Mouse (Mus musculus) heart, postnatal 0 days (tissue): Measurements from ENCODE around the gene Gimap7. TPM values are rescaled to one million over a fixed set of nuclear protein-coding genes. Genes with fewer than 3 reads are reported as not detected.

Experiments used
- ATAC-seq: fragments of 200-750 bp; cut with Nextera tagmentation; 2 replicates; pipeline ENCODE4 v1.8.0; 2017; ENCODE audit warnings: low read depth, moderate number of reproducible peaks, moderate library complexity; ENCODE audit not compliant: insufficient read depth
- DNase-seq: peaks from one replicate; pipeline ENCODE4 v3.0.0-alpha.2; 2016; ENCODE audit warnings: low spot score
- H3K27ac ChIP-seq: fragments of 300-500 bp; sonication (generic); 2 replicates; pipeline ENCODE4 v1.5.1; 2014; ENCODE audit warnings: low read depth, mild to moderate bottlenecking
- H3K27me3 ChIP-seq: fragments of 300-500 bp; sonication (generic); 2 replicates; pipeline ENCODE4 v1.6.1; 2014; ENCODE audit warnings: low read length, mixed read lengths; ENCODE audit not compliant: control insufficient read depth, insufficient read depth
- H3K36me3 ChIP-seq: fragments of 300-500 bp; sonication (generic); replicated peaks from 2 replicates; pipeline ENCODE4 v1.6.1; 2014; ENCODE audit warnings: low read length, mixed read lengths; ENCODE audit not compliant: control insufficient read depth, insufficient read depth
- H3K4me1 ChIP-seq: fragments of 300-500 bp; sonication (generic); 2 replicates; pipeline ENCODE4 v1.6.1; 2014; ENCODE audit warnings: antibody characterized with exemption; ENCODE audit not compliant: control insufficient read depth, insufficient read depth
- H3K4me2 ChIP-seq: fragments of 300-500 bp; sonication (generic); 2 replicates; pipeline ENCODE4 v1.6.1; 2014; ENCODE audit warnings: low read depth, mild to moderate bottlenecking, low read length, moderate library complexity
- H3K4me3 ChIP-seq: fragments of 300-500 bp; sonication (generic); 2 replicates; pipeline ENCODE4 v1.5.1; 2014; ENCODE audit warnings: low read depth, low read length
- H3K9ac ChIP-seq: fragments of 300-500 bp; sonication (generic); replicated peaks from 2 replicates; pipeline ENCODE4 v1.6.1; 2014; ENCODE audit warnings: low read depth, low read length, mixed read lengths
- H3K9me3 ChIP-seq: fragments of 300-500 bp; sonication (generic); replicated peaks from 2 replicates; pipeline ENCODE4 v1.6.1; 2016; ENCODE audit warnings: low read length; ENCODE audit not compliant: control insufficient read depth
- CTCF ChIP-seq: IDR thresholded peaks from 2 replicates; pipeline ENCODE4 v1.5.1; 2016; ENCODE audit warnings: antibody characterized with exemption, control low read depth, low read depth
- EP300 ChIP-seq: IDR thresholded peaks from 2 replicates; pipeline ENCODE4 v1.6.1; 2016; ENCODE audit warnings: antibody characterized with exemption, low read depth
- WGBS: fragments of 180-500 bp; shearing (Covaris S2); extraction: QIAGEN DNeasy Blood & Tissue Kit; methylation state at CpG from one replicate; pipeline ENCODE4 v1.1.7; 2014; 5-methylcytosine and 5-hydroxymethylcytosine counted together
- polyA plus RNA-seq: library from polyadenylated mRNA; unstranded; fragments of >200 nt; fragmentation: Nextera tagmentation; extraction: Ambion mirVana; gene quantifications from 2 replicates; pipeline ENCODE4 v1.2.1, GENCODE M21; 2015
- total RNA-seq: library from RNA; depleted of rRNA; stranded (reverse); fragments of >200 nt; gene quantifications from 2 replicates; pipeline ENCODE4 v1.2.3, GENCODE M21; 2014; ENCODE audit warnings: low replicate concordance

Gimap7 gene
- total and polyA plus RNA-seq, 2 experiments from 2014 or later, result not detected

GRCm38 (mm10) chr6:48763567-48764270, 45.3 kb downstream of the Gimap7 start:
- no peak for ATAC-seq
- no peaks in the 10 kb centered on the region for H3K9me3 ChIP-seq
- DNase-seq, result no peak
- WGBS, result 68% methylated on average over 7 of the region's 7 CpGs
- H3K4me2 ChIP-seq, result no peak overlapping the region
- H3K9ac ChIP-seq, result no peak overlapping the region
- no peak overlapping the region for H3K27ac ChIP-seq
- no peaks in the 10 kb centered on the region for H3K27me3 ChIP-seq
- H3K4me3 ChIP-seq, result no peak overlapping the region
- TF ChIP-seq EP300 (no peak), CTCF (no peak)
- no peaks in the 10 kb centered on the region for H3K4me1 ChIP-seq
- H3K36me3 ChIP-seq, result no peaks in the 10 kb centered on the region

GRCm38 (mm10) chr6:48764496-48764895, 46.1 kb downstream of the Gimap7 start:
- no peak overlapping the region for H3K9ac ChIP-seq
- no peak for ATAC-seq
- H3K36me3 ChIP-seq, result no peaks in the 10 kb centered on the region

DNA sequence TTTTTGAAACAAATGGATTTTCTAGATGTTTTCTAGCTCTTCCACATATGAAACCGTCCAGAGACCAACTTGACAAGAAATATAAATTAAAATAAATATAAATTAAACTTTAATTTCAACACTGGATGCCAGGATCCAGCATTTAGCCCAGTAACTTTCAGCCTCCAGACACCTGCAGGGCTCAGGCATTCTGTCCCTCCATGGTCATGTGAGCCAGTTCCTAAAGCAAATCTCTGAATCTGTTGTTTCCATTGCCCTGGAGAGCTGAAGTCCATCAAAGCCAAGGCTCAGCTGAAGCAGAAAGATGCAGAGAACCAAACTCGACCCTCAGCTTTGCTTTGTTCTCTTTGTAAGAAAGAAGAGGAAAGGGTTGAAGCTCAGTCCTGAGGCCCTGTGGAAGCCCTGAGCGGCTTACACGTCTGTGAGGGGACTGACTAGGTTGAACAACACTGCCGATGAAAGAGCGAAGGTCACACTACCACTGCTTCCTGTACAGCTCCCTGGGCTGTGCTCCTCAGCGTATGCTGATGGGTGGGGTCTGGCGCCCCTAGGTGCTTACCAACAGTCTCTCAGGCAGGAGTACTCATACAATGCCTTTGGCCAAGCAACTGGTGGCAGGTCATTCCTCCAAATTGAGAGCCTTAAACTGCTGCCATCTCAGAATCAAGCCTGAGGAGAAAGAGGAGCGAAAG, 49.9 kb downstream of the Gimap7 start:
- 56% methylated on average over 9 of the region's 9 CpGs for WGBS
- H3K4me1 ChIP-seq, result no peaks in the 10 kb centered on the region
- H3K9me3 ChIP-seq, result no peaks in the 10 kb centered on the region
- H3K27me3 ChIP-seq, result no peaks in the 10 kb centered on the region
- TF ChIP-seq EP300 (no peak), CTCF (no peak)
- no peaks in the 10 kb centered on the region for H3K36me3 ChIP-seq
- no peak overlapping the region for H3K27ac ChIP-seq
- ATAC-seq (no peak), DNase-seq (no peak)
- no peak overlapping the region for H3K4me2 ChIP-seq
- no peak overlapping the region for H3K4me3 ChIP-seq
- no peak overlapping the region for H3K9ac ChIP-seq

More at GRCm38 (mm10) chr6:48764496-48764895, 46.1 kb downstream of the Gimap7 start:
- WGBS, result 93% methylated on average over 10 of the region's 10 CpGs
- no peak for DNase-seq
- Histone ChIP-seq H3K27me3 (no peaks in the 10 kb centered on the region), H3K9me3 (no peaks in the 10 kb centered on the region), H3K4me2 (no peak overlapping the region), H3K4me1 (no peaks in the 10 kb centered on the region), H3K27ac (no peak overlapping the region), H3K4me3 (no peak overlapping the region)
- TF ChIP-seq CTCF (no peak), EP300 (no peak)

- DNase-seq, result no peak
- H3K4me3 ChIP-seq, result no peak overlapping the region
- H3K27ac ChIP-seq, result no peak overlapping the region
- TF ChIP-seq CTCF (no peak), EP300 (no peak)
- H3K9ac ChIP-seq, result no peak overlapping the region
- WGBS, result 82% methylated on average over 3 of the region's 3 CpGs
- H3K27me3 ChIP-seq, result no peaks in the 10 kb centered on the region
- no peaks in the 10 kb centered on the region for H3K4me1 ChIP-seq
- ATAC-seq, result no peak
- H3K9me3 ChIP-seq, result no peaks in the 10 kb centered on the region
- no peak overlapping the region for H3K4me2 ChIP-seq
- no peaks in the 10 kb centered on the region for H3K36me3 ChIP-seq
These were observed 50.5 kb downstream of the Gimap7 start for GRCm38 (mm10) chr6:48768933-48769332.

- H3K4me1 ChIP-seq, result no peaks in the 10 kb centered on the region
- TF ChIP-seq EP300, result no peak
- no peak within 1 kb of the TSS for H3K27ac ChIP-seq
- H3K36me3 ChIP-seq, result no peaks in the 10 kb centered on the region
- H3K9me3 ChIP-seq, result no peaks in the 10 kb centered on the region
- no peak for DNase-seq
- H3K4me3 ChIP-seq, result no peak within 1 kb of the TSS
- ATAC-seq, result no peak
- no peak within 1 kb of the TSS for H3K4me2 ChIP-seq
- H3K27me3 ChIP-seq, result no peaks in the 10 kb centered on the region
- no peak within 1 kb of the TSS for H3K9ac ChIP-seq
- WGBS, result 79% methylated on average over 3 of the region's 3 CpGs
These were observed 52.3 kb downstream of the Gimap7 start, which contains the start of gene Gimap3 for GRCm38 (mm10) chr6:48770696-48771095. TSS of gene Gimap3 (minus strand) at chr6:48770851.
